Comparison of ENCODE assay signal across 27 mouse cellular contexts in genomic region chr9:103601878-103602277, GRCm38 (mm10).
DNase-seq lines count a peak whose midpoint lies in the region; ATAC-seq and TF ChIP-seq lines count a peak whose summit lies in the region.
"Had no signal": no experiment of that assay in that cellular context is flagged by ENCODE, and none has a peak within 500 bp of the region (broad histone marks: within the 10 kb centered on the region; RNA-seq: fewer than 3 reads in every experiment).

No protein-coding gene starts in this region.

- intact Hi-C loops in heart, adult 2 months (cut with DNase I), result no loop called here
- intact Hi-C loops in heart, postnatal 10 days (cut with DNase I), result loop anchor here (5.0 kb wide), 1 partner anchor 110 kb away; no protein-coding TSS in a partner anchor
- intact Hi-C loops in heart, postnatal 14 days (cut with DNase I), result no loop called here

- no peak for TF ChIP-seq POLR2A in heart, adult 2 months (IDR thresholded peaks at IDR 0.05; ENCODE audit: insufficient read depth, low read depth, low read length)

- no peak for TF ChIP-seq EP300 in heart, adult 2 months (IDR thresholded peaks at IDR 0.05; ENCODE audit: insufficient read depth, low read depth, low read length)
- TF ChIP-seq EP300 in heart, postnatal 0 days (IDR thresholded peaks at IDR 0.05; ENCODE audit: low read depth), result peak; percentile 87; the same call in 1 of the 2 replicates

- H3K79me2 ChIP-seq in heart, adult 2 months (replicated peaks; ENCODE audit: control insufficient read depth, insufficient read depth, low read length), result no peaks in the 10 kb centered on the region

- no peak for TF ChIP-seq CTCF in heart, adult 2 months (IDR thresholded peaks at IDR 0.05)
- no peak for TF ChIP-seq CTCF in heart, postnatal 0 days (IDR thresholded peaks at IDR 0.05; ENCODE audit: low read depth)

- H3K4me2 ChIP-seq in heart, embryonic 11.5 days, result peak overlapping the region; percentile 32; the same call in 1 of the 2 replicates
- peak overlapping the region; percentile 9; the same call in 1 of the 2 replicates for H3K4me2 ChIP-seq in heart, embryonic 14.5 days (ENCODE audit: low read length)
- H3K4me2 ChIP-seq in heart, postnatal 0 days (ENCODE audit: low read depth, low read length), result no peak overlapping the region
- H3K4me2 ChIP-seq: embryonic facial prominence, embryonic 12.5 days; embryonic facial prominence, embryonic 15.5 days; hindbrain, embryonic 13.5 days; intestine, embryonic 15.5 days; kidney, embryonic 15.5 days had no signal

- H3K4me3 ChIP-seq in heart, adult 2 months, result no peak overlapping the region
- H3K4me3 ChIP-seq in heart, embryonic 11.5 days (ENCODE audit: low read depth, low read length), result no peak overlapping the region
- no peak overlapping the region for H3K4me3 ChIP-seq in heart, embryonic 14.5 days (ENCODE audit: control insufficient read depth in 1 of 2, insufficient read depth in 1 of 2, low read depth in 1 of 2, low read length in 2 of 2)
- no peak overlapping the region for H3K4me3 ChIP-seq in heart, postnatal 0 days (ENCODE audit: low read depth, low read length)
- H3K4me3 ChIP-seq: embryonic facial prominence, embryonic 12.5 days; embryonic facial prominence, embryonic 15.5 days; hindbrain, embryonic 10.5 days; hindbrain, embryonic 13.5 days; intestine, embryonic 15.5 days; kidney, embryonic 15.5 days had no signal

- WGBS in heart, adult 2 months, result 54% methylated on average over 4 of the region's 4 CpGs
- WGBS in heart, embryonic 11.5 days (ENCODE audit: insufficient replicate concordance), result 39% methylated on average over 4 of the region's 4 CpGs
- WGBS in heart, embryonic 14.5 days, result 23% methylated on average over 4 of the region's 4 CpGs
- 33% methylated on average over 4 of the region's 4 CpGs for WGBS in heart, postnatal 0 days

- no peaks in the 10 kb centered on the region for H3K9me3 ChIP-seq in heart, embryonic 11.5 days (replicated peaks; ENCODE audit: control insufficient read depth, low read length)
- peaks cover 3% of the 10 kb centered on the region for H3K9me3 ChIP-seq in heart, embryonic 14.5 days (ENCODE audit: control insufficient read depth, low read length)
- H3K9me3 ChIP-seq in heart, postnatal 0 days (replicated peaks; ENCODE audit: control insufficient read depth, low read length), result no peaks in the 10 kb centered on the region
- H3K9me3 ChIP-seq: embryonic facial prominence, embryonic 12.5 days; embryonic facial prominence, embryonic 15.5 days; hindbrain, embryonic 10.5 days; hindbrain, embryonic 13.5 days; intestine, embryonic 15.5 days; kidney, embryonic 15.5 days had no signal

- H3K27ac ChIP-seq in heart, adult 2 months, result peak overlapping the region; percentile 43
- peak overlapping the region; percentile 86 for H3K27ac ChIP-seq in heart, embryonic 11.5 days (ENCODE audit: low read depth, low read length)
- peak overlapping the region; percentile 72 to 80 for H3K27ac ChIP-seq in heart, embryonic 14.5 days (replicated peaks in 1 of 2; ENCODE audit: control insufficient read depth in 1 of 2, insufficient read depth in 1 of 2, low read depth in 2 of 2, low read length in 2 of 2)
- peak overlapping the region; percentile 78 for H3K27ac ChIP-seq in heart, postnatal 0 days (ENCODE audit: low read depth)
- H3K27ac ChIP-seq: embryonic facial prominence, embryonic 12.5 days; embryonic facial prominence, embryonic 15.5 days; hindbrain, embryonic 10.5 days; hindbrain, embryonic 13.5 days; intestine, embryonic 15.5 days; kidney, embryonic 15.5 days had no signal

- H3K4me1 ChIP-seq in heart, adult 2 months (ENCODE audit: control insufficient read depth, insufficient read depth, low read length), result no peaks in the 10 kb centered on the region; the same call in 1 of the 2 replicates
- peaks cover 26% of the 10 kb centered on the region for H3K4me1 ChIP-seq in heart, embryonic 11.5 days (ENCODE audit: control insufficient read depth, insufficient read depth, low read length)
- peaks cover 21 to 42% of the 10 kb centered on the region in 2 experiments for H3K4me1 ChIP-seq in heart, embryonic 14.5 days (ENCODE audit: control insufficient read depth in 2 of 2, insufficient read depth in 2 of 2, low read length in 2 of 2)
- peaks cover 28% of the 10 kb centered on the region for H3K4me1 ChIP-seq in heart, postnatal 0 days (ENCODE audit: control insufficient read depth, insufficient read depth)
- H3K4me1 ChIP-seq: embryonic facial prominence, embryonic 12.5 days; embryonic facial prominence, embryonic 15.5 days; hindbrain, embryonic 13.5 days; intestine, embryonic 15.5 days; kidney, embryonic 15.5 days had no signal

- no peaks in the 10 kb centered on the region for H3K27me3 ChIP-seq in heart, adult 2 months (ENCODE audit: control insufficient read depth, insufficient read depth, low read length)
- H3K27me3 ChIP-seq in heart, embryonic 11.5 days (ENCODE audit: control insufficient read depth, insufficient read depth, low read length), result no peaks in the 10 kb centered on the region
- no peaks in the 10 kb centered on the region for H3K27me3 ChIP-seq in heart, embryonic 14.5 days (ENCODE audit: control insufficient read depth, insufficient read depth, low read length)
- no peaks in the 10 kb centered on the region for H3K27me3 ChIP-seq in heart, postnatal 0 days (ENCODE audit: control insufficient read depth, insufficient read depth, low read length)
- H3K27me3 ChIP-seq: embryonic facial prominence, embryonic 12.5 days; embryonic facial prominence, embryonic 15.5 days; hindbrain, embryonic 13.5 days; intestine, embryonic 15.5 days; kidney, embryonic 15.5 days; Patski had no signal

- no peak; the same call in 1 of the 2 replicates for ATAC-seq in heart, embryonic 11.5 days (replicated peaks; ENCODE audit: insufficient number of reproducible peaks, low FRiP score, low TSS enrichment)
- peak; percentile 68 for ATAC-seq in heart, embryonic 14.5 days (ENCODE audit: insufficient number of reproducible peaks, insufficient read depth, low FRiP score, low read depth)
- ATAC-seq in heart, postnatal 0 days (ENCODE audit: insufficient read depth, low read depth), result peak; percentile 59
- ATAC-seq: forebrain, embryonic 14.5 days; hindbrain, embryonic 16.5 days; intestine, embryonic 15.5 days; Patski had no signal

- no peak for DNase-seq in heart, adult 2 months
- no peak for DNase-seq in heart, postnatal 10 days
- no peak for DNase-seq in heart, postnatal 14 days
- DNase-seq in heart, postnatal 0 days (ENCODE audit: low spot score), result peak; percentile 51
- DNase-seq in right cerebral cortex, postnatal 14 days, result no peak
- DNase-seq: adrenal gland, adult 2 months; adrenal gland, postnatal 14 days; B cell, adult 2 months; cerebellum, adult 11 months; cerebellum, adult 2 months; cerebellum, adult 9-11 months; cerebellum, postnatal 25 days; gastrocnemius, postnatal 36 days; kidney, adult 11 months; kidney, adult 8-10 months had no signal

- H3K9ac ChIP-seq in heart, adult 2 months (ENCODE audit: low read depth, low read length), result no peak overlapping the region
- no peak overlapping the region for H3K9ac ChIP-seq in heart, embryonic 11.5 days (ENCODE audit: low read depth, low read length)
- no peak overlapping the region for H3K9ac ChIP-seq in heart, embryonic 14.5 days (ENCODE audit: low read length)
- H3K9ac ChIP-seq in heart, postnatal 0 days (replicated peaks; ENCODE audit: low read depth, low read length), result no peak overlapping the region
- H3K9ac ChIP-seq: embryonic facial prominence, embryonic 12.5 days; embryonic facial prominence, embryonic 15.5 days; hindbrain, embryonic 13.5 days; intestine, embryonic 15.5 days; kidney, embryonic 15.5 days had no signal

- H3K36me3 ChIP-seq in heart, adult 2 months (ENCODE audit: control insufficient read depth, insufficient read depth, low read length), result peaks cover 3% of the 10 kb centered on the region; the same call in 1 of the 2 replicates
- H3K36me3 ChIP-seq in heart, embryonic 11.5 days (ENCODE audit: control insufficient read depth, insufficient read depth, low read length), result 0 out of 2 replicates have a peak, but pooled peaks cover under 1% of the 10 kb centered on the region
- peaks cover 4% of the 10 kb centered on the region; the same call in 1 of the 2 replicates for H3K36me3 ChIP-seq in heart, embryonic 14.5 days (ENCODE audit: control insufficient read depth, insufficient read depth, low read length)
- no peaks in the 10 kb centered on the region for H3K36me3 ChIP-seq in heart, postnatal 0 days (replicated peaks; ENCODE audit: control insufficient read depth, insufficient read depth, low read length)
- H3K36me3 ChIP-seq: embryonic facial prominence, embryonic 12.5 days; embryonic facial prominence, embryonic 15.5 days; G1E; hindbrain, embryonic 10.5 days; hindbrain, embryonic 13.5 days; intestine, embryonic 15.5 days; kidney, embryonic 15.5 days had no signal
